Mouse (Mus musculus) layer of hippocampus, adult 11-12 months (tissue): ENCODE data around the gene Ptgir.
A peak's percentile ranks its signal among the peaks of the same experiment; 100 is the strongest.

Source experiments
- DNase-seq: peaks from one replicate; pipeline ENCODE4 v3.0.0; 2022; ENCODE audit warnings: low spot score

The Ptgir gene

GRCm38 (mm10) chr7:16906281-16906680 is at the start of gene Ptgir:
Gene Ptgir, plus strand, starts transcription at chr7:16906490.
- DNase-seq, result no peak

- DNase-seq, result no peak
Measured at GRCm38 (mm10) chr7:16858336-16858735, 48.0 kb upstream of the Ptgir start.

- DNase-seq, result peak; percentile 62
Measured at GRCm38 (mm10) chr7:16859902-16860651, 46.2 kb upstream of the Ptgir start.

GRCm38 (mm10) chr7:16867488-16867887 is 38.8 kb upstream of the Ptgir start:
- DNase-seq, result no peak

- peak; percentile 93 for DNase-seq
Measured at GRCm38 (mm10) chr7:16869497-16869896, 36.8 kb upstream of the Ptgir start.

GRCm38 (mm10) chr7:16871600-16871999 is 34.7 kb upstream of the Ptgir start:
- DNase-seq, result no peak

GRCm38 (mm10) chr7:16872478-16872877 is 33.8 kb upstream of the Ptgir start:
- DNase-seq, result no peak

GRCm38 (mm10) chr7:16873392-16873791 is 32.9 kb upstream of the Ptgir start:
- no peak for DNase-seq

GRCm38 (mm10) chr7:16874190-16874589 is 32.1 kb upstream of the Ptgir start:
- peak; percentile 83 for DNase-seq

- peak; percentile 100 for DNase-seq
Measured at GRCm38 (mm10) chr7:16874756-16875309, 31.5 kb upstream of the Ptgir start.

- no peak for DNase-seq
Measured at GRCm38 (mm10) chr7:16875310-16875325, 31.2 kb upstream of the Ptgir start, which contains the start of gene Dact3. Gene Dact3, plus strand, starts transcription at chr7:16875317.

- no peak for DNase-seq
Measured at GRCm38 (mm10) chr7:16875326-16875725, 31.0 kb upstream of the Ptgir start.

- DNase-seq, result no peak
Measured at GRCm38 (mm10) chr7:16876006-16876405, 30.3 kb upstream of the Ptgir start.

- no peak for DNase-seq
Measured at GRCm38 (mm10) chr7:16876608-16877007, 29.7 kb upstream of the Ptgir start.

- no peak for DNase-seq
Measured at GRCm38 (mm10) chr7:16877717-16878116, 28.6 kb upstream of the Ptgir start.

GRCm38 (mm10) chr7:16879796-16880547 is 26.3 kb upstream of the Ptgir start:
- DNase-seq, result no peak

GRCm38 (mm10) chr7:16880615-16881014 is 25.7 kb upstream of the Ptgir start:
- DNase-seq, result no peak

GRCm38 (mm10) chr7:16883162-16883561 is 23.1 kb upstream of the Ptgir start:
- DNase-seq, result no peak

GRCm38 (mm10) chr7:16884334-16884733 is 22.0 kb upstream of the Ptgir start:
- DNase-seq, result no peak

- DNase-seq, result no peak
Measured at GRCm38 (mm10) chr7:16885271-16885776, 21.0 kb upstream of the Ptgir start.

- DNase-seq, result no peak
Measured at GRCm38 (mm10) chr7:16885905-16886304, 20.4 kb upstream of the Ptgir start.

- DNase-seq, result no peak
Measured at GRCm38 (mm10) chr7:16890536-16890935, 15.8 kb upstream of the Ptgir start.

- DNase-seq, result no peak
Measured at GRCm38 (mm10) chr7:16890944-16891343, 15.3 kb upstream of the Ptgir start.
